Comparison of ENCODE assay signal across 25 mouse cellular contexts in the genomic region with DNA sequence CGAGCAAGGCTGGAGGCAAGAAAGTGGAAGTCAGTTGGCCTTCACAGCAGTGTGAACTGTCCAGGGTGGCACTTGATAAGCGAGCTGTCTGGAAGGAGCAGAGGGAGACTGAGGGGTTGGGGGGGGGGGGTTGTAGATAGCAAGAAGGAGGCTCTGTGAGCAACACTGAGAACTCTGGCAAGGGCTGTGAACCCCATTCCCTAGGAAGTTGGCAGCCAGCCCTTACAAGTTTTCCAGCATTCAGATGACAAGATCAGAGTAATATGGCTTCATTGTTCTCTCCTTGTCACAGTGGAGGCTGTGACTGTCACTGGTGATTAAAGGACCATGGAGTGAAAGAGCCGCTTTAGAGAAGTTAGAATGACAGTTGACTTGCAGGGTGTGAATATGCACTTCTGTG.
DNase-seq lines count a peak whose midpoint lies in the region; ATAC-seq and TF ChIP-seq lines count a peak whose summit lies in the region.
"Had no signal": no experiment of that assay in that cellular context is flagged by ENCODE, and none has a peak within 500 bp of the region (broad histone marks: within the 10 kb centered on the region; RNA-seq: fewer than 3 reads in every experiment).

No protein-coding gene starts in this region.

- DNase-seq in forebrain, embryonic 11.5 days (ENCODE audit: low spot score) = no peak
- DNase-seq in left cerebral cortex, postnatal 4 days = peak; percentile 44
- no peak for DNase-seq in left cerebral cortex, adult 18-20 months (ENCODE audit: low spot score in 2 of 2)
- DNase-seq in midbrain, postnatal 0 days (ENCODE audit: low spot score) = peak; percentile 9
- DNase-seq in layer of hippocampus, adult 11-12 months (ENCODE audit: low spot score) = no peak
- DNase-seq: adrenal gland, postnatal 25 days; cerebellum, adult 18-20 months; heart, postnatal 14 days; kidney, adult 18-20 months; kidney, postnatal 36 days; liver, embryonic 13.5 days; lung, adult 18-20 months; lung, postnatal 36 days; midbrain, embryonic 14.5 days had no signal

- H3K27me3 ChIP-seq in forebrain, embryonic 15.5 days = no peaks in the 10 kb centered on the region
- H3K27me3 ChIP-seq in forebrain, embryonic 11.5 days (ENCODE audit: control insufficient read depth, insufficient read depth, low read length) = no peaks in the 10 kb centered on the region
- no peaks in the 10 kb centered on the region for H3K27me3 ChIP-seq in midbrain, postnatal 0 days (ENCODE audit: insufficient read depth, low read length)
- no peaks in the 10 kb centered on the region for H3K27me3 ChIP-seq in midbrain, embryonic 16.5 days (ENCODE audit: control insufficient read depth, insufficient read depth, low read depth, low read length)
- H3K27me3 ChIP-seq in forebrain, embryonic 16.5 days (replicated peaks; ENCODE audit: control insufficient read depth, insufficient read depth, low read length) = no peaks in the 10 kb centered on the region
- H3K27me3 ChIP-seq: heart, embryonic 13.5 days; limb, embryonic 15.5 days; liver, embryonic 13.5 days; neural tube, embryonic 12.5 days; stomach, embryonic 15.5 days had no signal

- no peak overlapping the region for H3K4me3 ChIP-seq in forebrain, embryonic 15.5 days
- no peak overlapping the region for H3K4me3 ChIP-seq in forebrain, embryonic 11.5 days (ENCODE audit: low read depth, low read length)
- H3K4me3 ChIP-seq in midbrain, postnatal 0 days (ENCODE audit: low read depth, low read length) = no peak overlapping the region
- H3K4me3 ChIP-seq in midbrain, embryonic 16.5 days (ENCODE audit: low read depth, low read length) = no peak overlapping the region
- no peak overlapping the region for H3K4me3 ChIP-seq in forebrain, embryonic 16.5 days (replicated peaks; ENCODE audit: low read length)
- H3K4me3 ChIP-seq: heart, embryonic 13.5 days; hindbrain, embryonic 10.5 days; limb, embryonic 10.5 days; limb, embryonic 15.5 days; liver, embryonic 13.5 days; myocyte; neural tube, embryonic 12.5 days; stomach, embryonic 15.5 days had no signal

- no peak overlapping the region for H3K4me2 ChIP-seq in forebrain, embryonic 15.5 days (replicated peaks)
- H3K4me2 ChIP-seq in forebrain, embryonic 11.5 days (ENCODE audit: low read depth, low read length, severe bottlenecking) = no peak overlapping the region
- no peak overlapping the region for H3K4me2 ChIP-seq in midbrain, postnatal 0 days (ENCODE audit: low read depth, low read length, poor library complexity, severe bottlenecking)
- no peak overlapping the region for H3K4me2 ChIP-seq in midbrain, embryonic 16.5 days (ENCODE audit: low read length)
- no peak overlapping the region for H3K4me2 ChIP-seq in forebrain, embryonic 16.5 days (ENCODE audit: low read length)
- H3K4me2 ChIP-seq: heart, embryonic 13.5 days; limb, embryonic 15.5 days; liver, embryonic 13.5 days; neural tube, embryonic 12.5 days; stomach, embryonic 15.5 days had no signal

- WGBS in forebrain, embryonic 15.5 days = 35% methylated on average over 3 of the region's 3 CpGs
- WGBS in forebrain, embryonic 11.5 days = 79% methylated on average over 3 of the region's 3 CpGs
- WGBS in midbrain, postnatal 0 days = 68% methylated on average over 3 of the region's 3 CpGs
- 59% methylated on average over 3 of the region's 3 CpGs for WGBS in midbrain, embryonic 16.5 days
- 28% methylated on average over 3 of the region's 3 CpGs for WGBS in forebrain, embryonic 16.5 days

- peaks cover 21% of the 10 kb centered on the region for H3K4me1 ChIP-seq in forebrain, embryonic 15.5 days
- H3K4me1 ChIP-seq in forebrain, embryonic 11.5 days (replicated peaks; ENCODE audit: control insufficient read depth, insufficient read depth, low read length) = 0 out of 2 replicates have a peak, but pooled peaks cover 2% of the 10 kb centered on the region
- 0 out of 2 replicates have a peak, but pooled peaks cover 3% of the 10 kb centered on the region for H3K4me1 ChIP-seq in midbrain, postnatal 0 days (ENCODE audit: insufficient read depth, low read length)
- H3K4me1 ChIP-seq in midbrain, embryonic 16.5 days (ENCODE audit: control insufficient read depth, insufficient read depth, low read length) = 0 out of 2 replicates have a peak, but pooled peaks cover 3% of the 10 kb centered on the region
- peaks cover 13% of the 10 kb centered on the region for H3K4me1 ChIP-seq in forebrain, embryonic 16.5 days (replicated peaks; ENCODE audit: control insufficient read depth, insufficient read depth, low read length)
- H3K4me1 ChIP-seq: heart, embryonic 13.5 days; hindbrain, embryonic 10.5 days; limb, embryonic 10.5 days; limb, embryonic 15.5 days; liver, embryonic 13.5 days; neural tube, embryonic 12.5 days; stomach, embryonic 15.5 days had no signal

- no peak for TF ChIP-seq CTCF in midbrain, postnatal 0 days (IDR thresholded peaks at IDR 0.05)

- H3K27ac ChIP-seq in forebrain, embryonic 15.5 days (replicated peaks) = no peak overlapping the region
- no peak overlapping the region for H3K27ac ChIP-seq in forebrain, embryonic 11.5 days (ENCODE audit: low read depth, low read length)
- H3K27ac ChIP-seq in midbrain, postnatal 0 days (ENCODE audit: low read depth, low read length) = no peak overlapping the region
- H3K27ac ChIP-seq in midbrain, embryonic 16.5 days (ENCODE audit: low read length) = no peak overlapping the region
- H3K27ac ChIP-seq in forebrain, embryonic 16.5 days (ENCODE audit: low read length) = no peak overlapping the region
- H3K27ac ChIP-seq: heart, embryonic 13.5 days; hindbrain, embryonic 10.5 days; limb, embryonic 10.5 days; limb, embryonic 15.5 days; liver, embryonic 13.5 days; neural tube, embryonic 12.5 days; stomach, embryonic 15.5 days had no signal

- intact Hi-C loops in left cerebral cortex, postnatal 4 days (cut with DNase I) = no loop called here

- ATAC-seq in forebrain, embryonic 15.5 days (replicated peaks) = peak; percentile 55; the same call in 1 of the 2 replicates
- no peak for ATAC-seq in forebrain, embryonic 11.5 days (replicated peaks; ENCODE audit: low FRiP score)
- ATAC-seq in midbrain, postnatal 0 days (ENCODE audit: low FRiP score) = no peak
- no peak; the same call in none of the 2 replicates for ATAC-seq in midbrain, embryonic 16.5 days
- ATAC-seq in forebrain, embryonic 16.5 days = peak; percentile 52
- ATAC-seq: CD4-positive, CD25-positive, alpha-beta regulatory T cell, adult 4 months had no signal

- no peak overlapping the region for H3K9ac ChIP-seq in forebrain, embryonic 15.5 days (replicated peaks)
- no peak overlapping the region for H3K9ac ChIP-seq in forebrain, embryonic 11.5 days (ENCODE audit: low read length)
- no peak overlapping the region for H3K9ac ChIP-seq in midbrain, postnatal 0 days (replicated peaks; ENCODE audit: low read length, poor library complexity, severe bottlenecking)
- no peak overlapping the region for H3K9ac ChIP-seq in midbrain, embryonic 16.5 days (ENCODE audit: low read depth, low read length)
- H3K9ac ChIP-seq in forebrain, embryonic 16.5 days (replicated peaks; ENCODE audit: low read depth, low read length) = no peak overlapping the region
- H3K9ac ChIP-seq: heart, embryonic 13.5 days; limb, embryonic 15.5 days; liver, embryonic 13.5 days; neural tube, embryonic 12.5 days; stomach, embryonic 15.5 days had no signal

- H3K36me3 ChIP-seq in forebrain, embryonic 15.5 days = no peaks in the 10 kb centered on the region
- H3K36me3 ChIP-seq in forebrain, embryonic 11.5 days (ENCODE audit: control insufficient read depth, insufficient read depth, low read length) = no peaks in the 10 kb centered on the region
- H3K36me3 ChIP-seq in midbrain, postnatal 0 days (ENCODE audit: insufficient read depth, low read length) = no peaks in the 10 kb centered on the region
- no peaks in the 10 kb centered on the region for H3K36me3 ChIP-seq in midbrain, embryonic 16.5 days (ENCODE audit: control insufficient read depth, insufficient read depth, low read length)
- no peaks in the 10 kb centered on the region for H3K36me3 ChIP-seq in forebrain, embryonic 16.5 days (ENCODE audit: control insufficient read depth, insufficient read depth)
- H3K36me3 ChIP-seq: heart, embryonic 13.5 days; hindbrain, embryonic 10.5 days; limb, embryonic 10.5 days; limb, embryonic 15.5 days; liver, embryonic 13.5 days; neural tube, embryonic 12.5 days; stomach, embryonic 15.5 days had no signal

- no peaks in the 10 kb centered on the region for H3K9me3 ChIP-seq in forebrain, embryonic 15.5 days
- H3K9me3 ChIP-seq in forebrain, embryonic 11.5 days (ENCODE audit: control insufficient read depth, low read length) = no peaks in the 10 kb centered on the region
- no peaks in the 10 kb centered on the region for H3K9me3 ChIP-seq in midbrain, postnatal 0 days (ENCODE audit: low read length)
- 0 out of 2 replicates have a peak, but pooled peaks cover 4% of the 10 kb centered on the region for H3K9me3 ChIP-seq in midbrain, embryonic 16.5 days (replicated peaks; ENCODE audit: control insufficient read depth, low read length, poor library complexity, severe bottlenecking)
- H3K9me3 ChIP-seq in forebrain, embryonic 16.5 days (ENCODE audit: control insufficient read depth, low read length) = no peaks in the 10 kb centered on the region
- H3K9me3 ChIP-seq: heart, embryonic 13.5 days; hindbrain, embryonic 10.5 days; limb, embryonic 10.5 days; limb, embryonic 15.5 days; liver, embryonic 13.5 days; neural tube, embryonic 12.5 days; stomach, embryonic 15.5 days had no signal

Comparison
In these comparisons a context has a peak if more than half of its experiments do, and no peak if none do; other contexts are left out.
1. ATAC-seq: peak in forebrain, embryonic 15.5 days (single experiment) and forebrain, embryonic 16.5 days (single experiment); none in forebrain, embryonic 11.5 days (single experiment), midbrain, postnatal 0 days (single experiment) and midbrain, embryonic 16.5 days (single experiment).
2. DNase-seq: peak in left cerebral cortex, postnatal 4 days (single experiment) and midbrain, postnatal 0 days (single experiment); none in forebrain, embryonic 11.5 days (single experiment), left cerebral cortex, adult 18-20 months (0 of 2) and layer of hippocampus, adult 11-12 months (single experiment).